Mouse (Mus musculus): Measurements from ENCODE around the gene Ank. TPM values are rescaled to one million over a fixed set of nuclear protein-coding genes. Genes with fewer than 3 reads are reported as not detected.

Gene Ank
- polyA plus RNA-seq, 1 experiment, result not detected

DNA sequence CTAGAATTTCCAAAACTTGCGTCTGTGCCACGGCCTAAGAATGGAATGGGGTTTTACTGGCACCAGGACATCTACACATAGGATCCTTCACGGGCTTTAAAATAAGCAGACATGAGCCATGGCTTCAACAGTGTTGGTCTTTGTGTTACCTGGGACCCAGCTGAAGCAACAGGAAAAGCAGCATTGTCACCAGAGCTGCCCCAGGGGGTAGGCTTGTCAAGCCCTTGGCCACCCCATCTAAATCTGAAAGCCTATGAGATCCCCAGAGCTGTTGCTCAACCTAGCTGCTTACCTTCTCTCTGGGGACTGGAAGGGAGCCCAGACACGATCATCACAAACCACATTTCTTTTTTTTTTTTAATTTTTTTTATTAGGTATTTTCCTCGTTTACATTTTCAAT lies 31.6 kb downstream of the Ank start:
- WGBS, result 83% methylated on average over 5 of the region's 5 CpGs
- TF ChIP-seq CTCF (IDR thresholded peaks at IDR 0.05; ENCODE audit: insufficient read depth, low read depth, low read length), result no peak
- TF ChIP-seq POLR2A (IDR thresholded peaks at IDR 0.05; ENCODE audit: insufficient read depth, low read depth, low read length), result no peak
- Histone ChIP-seq H3K4me3 (ENCODE audit: insufficient read depth, low read depth, low read length) (no peak overlapping the region), H3K4me1 (ENCODE audit: control insufficient read depth, insufficient read depth, low read length) (peaks cover 31% of the 10 kb centered on the region), H3K27ac (ENCODE audit: insufficient read depth, low read depth, low read length) (no peak overlapping the region)

DNA sequence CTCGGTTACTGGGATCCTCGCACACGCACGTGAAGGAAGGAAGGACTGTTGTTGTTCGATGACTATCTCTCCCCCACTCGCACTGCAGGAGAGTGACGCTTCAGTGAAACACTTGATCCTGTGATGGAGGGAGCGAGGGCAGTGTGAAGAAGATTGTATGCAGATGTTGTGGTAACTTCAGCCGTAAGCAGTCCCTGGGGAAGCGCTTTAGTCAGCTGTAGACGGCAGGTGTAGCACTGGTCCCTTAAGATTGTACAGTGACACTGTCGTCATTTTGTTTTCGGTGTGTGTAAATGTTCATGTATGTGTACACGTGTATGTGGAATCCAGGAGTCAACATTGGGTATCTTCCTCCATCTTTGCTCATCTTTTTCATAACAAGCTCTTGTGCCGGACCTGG lies 33.9 kb downstream of the Ank start:
- H3K4me1 ChIP-seq (ENCODE audit: control insufficient read depth, insufficient read depth, low read length), result peaks cover 28% of the 10 kb centered on the region
- no peak overlapping the region for H3K27ac ChIP-seq (ENCODE audit: insufficient read depth, low read depth, low read length)
- no peak overlapping the region for H3K4me3 ChIP-seq (ENCODE audit: insufficient read depth, low read depth, low read length)
- TF ChIP-seq POLR2A (IDR thresholded peaks at IDR 0.05; ENCODE audit: insufficient read depth, low read depth, low read length), result no peak
- TF ChIP-seq CTCF (IDR thresholded peaks at IDR 0.05; ENCODE audit: insufficient read depth, low read depth, low read length), result no peak
- WGBS, result 89% methylated on average over 15 of the region's 15 CpGs

DNA sequence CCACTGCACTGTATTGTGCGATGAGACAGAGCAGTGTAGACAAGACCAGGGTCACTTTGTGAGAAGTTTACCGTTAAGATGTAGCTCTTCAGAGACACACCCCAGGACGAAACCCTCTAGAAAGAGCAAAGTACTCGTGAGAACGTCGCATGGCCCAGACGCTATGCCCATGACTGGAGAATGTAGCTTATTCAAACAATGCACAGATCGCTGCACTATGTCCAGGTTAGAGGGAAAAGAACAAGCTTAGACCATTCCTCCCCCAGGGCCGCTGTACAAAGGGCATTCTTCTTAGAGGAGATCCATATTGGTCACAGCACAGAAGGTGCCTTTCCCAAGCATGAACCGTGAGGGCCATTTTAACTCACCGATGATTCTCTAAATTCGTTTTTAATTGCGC lies 35.9 kb downstream of the Ank start:
- peaks cover 26% of the 10 kb centered on the region for H3K4me1 ChIP-seq (ENCODE audit: control insufficient read depth, insufficient read depth, low read length)
- H3K27ac ChIP-seq (ENCODE audit: insufficient read depth, low read depth, low read length), result no peak overlapping the region
- TF ChIP-seq CTCF (IDR thresholded peaks at IDR 0.05; ENCODE audit: insufficient read depth, low read depth, low read length) (no peak), POLR2A (IDR thresholded peaks at IDR 0.05; ENCODE audit: insufficient read depth, low read depth, low read length) (no peak)
- WGBS, result 77% methylated on average over 13 of the region's 13 CpGs
- H3K4me3 ChIP-seq (ENCODE audit: insufficient read depth, low read depth, low read length), result no peak overlapping the region

DNA sequence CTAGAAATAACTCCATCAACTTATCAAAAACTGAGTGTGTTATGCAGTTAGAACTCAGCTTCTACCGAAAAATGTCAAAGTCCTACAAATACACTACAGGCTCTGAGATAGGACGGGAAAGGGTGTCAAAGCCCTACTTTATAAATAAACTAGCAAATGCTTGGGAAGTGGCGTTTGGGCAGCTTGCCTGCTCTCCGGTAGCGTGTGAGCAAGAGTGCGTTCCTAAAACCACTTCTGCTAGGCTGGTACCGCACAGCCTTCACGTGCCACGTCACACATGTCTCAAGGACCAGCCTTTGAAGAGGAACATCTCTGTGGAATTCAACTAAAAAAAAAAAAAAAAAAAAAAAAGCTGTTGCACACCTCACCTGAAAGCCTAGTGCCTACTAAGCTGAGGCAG lies 36.7 kb downstream of the Ank start:
- Histone ChIP-seq H3K4me1 (ENCODE audit: control insufficient read depth, insufficient read depth, low read length) (peaks cover 28% of the 10 kb centered on the region), H3K4me3 (ENCODE audit: insufficient read depth, low read depth, low read length) (no peak overlapping the region), H3K27ac (ENCODE audit: insufficient read depth, low read depth, low read length) (no peak overlapping the region)
- whole genome bisulfite sequencing, result 51% methylated on average over 9 of the region's 9 CpGs
- TF ChIP-seq POLR2A (IDR thresholded peaks at IDR 0.05; ENCODE audit: insufficient read depth, low read depth, low read length) (no peak), CTCF (IDR thresholded peaks at IDR 0.05; ENCODE audit: insufficient read depth, low read depth, low read length) (no peak)

DNA sequence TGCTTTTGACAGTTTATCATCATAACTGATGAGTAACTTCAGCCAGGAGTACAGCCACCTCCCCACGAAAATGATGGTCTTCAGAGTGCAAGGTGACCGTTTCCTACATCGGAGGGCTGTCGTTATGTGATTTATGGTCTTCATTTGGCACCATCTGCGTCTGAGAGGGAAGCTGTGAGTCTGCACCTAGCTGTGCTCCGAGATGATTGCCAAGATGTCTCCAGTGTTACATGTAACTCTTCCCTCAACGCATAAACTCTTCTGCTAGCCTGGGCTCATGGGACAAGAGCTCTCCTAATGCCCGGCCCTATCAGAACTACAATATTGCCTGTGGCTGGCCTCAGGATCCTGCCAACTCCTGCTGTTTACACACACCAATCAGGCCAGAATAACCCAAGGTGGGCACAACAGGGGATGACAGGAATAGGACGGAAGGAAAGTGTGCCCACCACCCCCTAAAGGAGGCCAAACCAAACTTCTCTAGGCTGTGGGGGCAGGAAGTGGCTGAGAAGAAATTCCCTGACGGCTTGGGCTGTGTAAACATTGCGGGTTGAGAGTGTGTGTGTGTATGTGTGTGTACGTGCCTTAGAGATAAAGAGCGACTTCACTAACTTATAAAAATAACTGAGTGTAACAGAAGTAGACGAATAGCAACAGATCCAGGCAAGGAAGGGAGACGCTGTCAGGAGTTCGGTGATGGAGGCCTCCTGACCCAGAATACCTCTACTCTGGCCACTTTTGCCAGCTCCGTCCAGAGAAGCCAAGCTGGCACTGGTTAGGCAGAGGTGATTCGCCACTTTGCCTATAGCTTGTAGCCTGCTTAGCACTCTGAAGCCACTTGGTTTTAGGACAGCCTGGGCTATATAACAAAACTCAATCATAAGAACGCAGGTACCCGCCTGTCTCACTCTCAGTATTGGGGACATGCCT lies 37.6 kb downstream of the Ank start:
- H3K4me3 ChIP-seq (ENCODE audit: insufficient read depth, low read depth, low read length), result no peak overlapping the region
- H3K4me1 ChIP-seq (ENCODE audit: control insufficient read depth, insufficient read depth, low read length), result peaks cover 29% of the 10 kb centered on the region
- TF ChIP-seq POLR2A (IDR thresholded peaks at IDR 0.05; ENCODE audit: insufficient read depth, low read depth, low read length) (no peak), CTCF (IDR thresholded peaks at IDR 0.05; ENCODE audit: insufficient read depth, low read depth, low read length) (no peak)
- H3K27ac ChIP-seq (ENCODE audit: insufficient read depth, low read depth, low read length), result no peak overlapping the region
- WGBS, result 84% methylated on average over 20 of the region's 20 CpGs

DNA sequence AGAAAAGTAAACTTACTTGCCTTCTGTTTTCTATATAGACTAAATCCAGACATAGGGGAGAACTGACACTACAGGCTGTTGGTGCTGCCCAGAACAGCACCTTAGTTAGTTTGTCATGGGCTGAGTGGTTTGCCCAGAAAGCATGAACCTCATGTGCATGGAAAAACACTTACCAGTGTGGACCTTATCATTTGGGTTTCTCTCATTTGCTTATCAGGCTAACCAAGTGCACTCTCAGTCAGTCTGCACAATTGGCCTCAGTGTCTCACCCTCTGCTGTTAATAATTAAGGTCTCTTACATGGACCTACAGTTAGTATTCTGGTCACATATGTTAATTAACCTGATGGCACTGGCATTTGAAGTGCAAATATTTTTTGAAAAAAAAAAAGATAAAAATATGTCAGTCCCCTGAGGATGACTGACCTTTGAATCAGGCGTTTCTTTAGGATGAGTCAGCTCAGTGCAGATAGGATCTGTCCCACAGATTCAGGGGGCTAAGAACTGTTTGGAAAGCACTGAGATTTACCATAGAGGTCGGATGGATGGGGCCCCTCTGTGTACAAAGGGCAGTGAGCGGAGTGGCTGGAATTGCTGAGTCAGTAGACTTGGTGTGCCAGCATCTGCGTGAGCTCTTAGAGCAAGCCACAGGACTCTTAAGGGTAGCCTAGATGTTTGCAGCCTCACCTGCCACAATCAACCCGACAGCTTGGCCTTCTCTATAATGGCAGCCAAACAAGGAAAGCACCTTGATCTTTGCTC lies 39.8 kb downstream of the Ank start:
- Histone ChIP-seq H3K27ac (ENCODE audit: insufficient read depth, low read depth, low read length) (no peak overlapping the region), H3K4me3 (ENCODE audit: insufficient read depth, low read depth, low read length) (no peak overlapping the region), H3K4me1 (ENCODE audit: control insufficient read depth, insufficient read depth, low read length) (peaks cover 26% of the 10 kb centered on the region)
- 67% methylated on average over 5 of the region's 5 CpGs for WGBS
- no peak for TF ChIP-seq CTCF (IDR thresholded peaks at IDR 0.05; ENCODE audit: insufficient read depth, low read depth, low read length)
- TF ChIP-seq POLR2A (IDR thresholded peaks at IDR 0.05; ENCODE audit: insufficient read depth, low read depth, low read length), result no peak

DNA sequence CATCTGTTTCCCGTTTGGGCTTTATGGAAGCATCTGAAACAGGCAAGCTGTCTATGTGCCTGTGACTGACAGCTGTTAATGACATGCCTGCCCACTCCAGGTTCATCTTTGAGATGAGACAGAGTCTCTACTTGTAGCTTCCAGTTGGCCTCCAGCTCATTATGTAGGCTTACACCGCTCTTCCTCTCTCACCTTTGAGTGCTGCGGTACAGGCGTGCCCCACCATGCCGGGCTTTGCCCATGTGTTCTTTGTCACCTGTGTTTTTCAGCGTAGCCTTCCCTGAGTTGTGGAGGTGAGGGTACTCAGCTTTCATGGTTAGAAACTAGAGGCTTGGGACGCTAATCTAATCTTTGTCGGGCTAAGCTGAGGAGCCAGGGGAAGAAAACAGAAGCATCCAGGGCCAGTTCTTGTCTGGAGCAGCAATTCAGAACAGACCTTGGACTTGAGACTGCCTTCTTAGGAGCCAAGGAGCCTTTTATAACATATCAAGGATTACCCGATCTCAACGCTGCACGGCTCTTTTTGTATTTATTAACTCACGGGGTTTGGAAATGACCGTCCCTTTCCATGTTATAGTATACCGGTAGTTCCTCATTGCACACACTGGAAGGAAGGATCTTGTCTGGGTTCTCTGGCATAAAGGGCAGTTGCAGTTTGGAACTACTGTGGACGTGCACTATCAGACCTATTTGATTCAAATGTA lies 40.6 kb downstream of the Ank start:
- Histone ChIP-seq H3K4me3 (ENCODE audit: insufficient read depth, low read depth, low read length) (no peak overlapping the region), H3K4me1 (ENCODE audit: control insufficient read depth, insufficient read depth, low read length) (peaks cover 28% of the 10 kb centered on the region), H3K27ac (ENCODE audit: insufficient read depth, low read depth, low read length) (no peak overlapping the region)
- no peak for TF ChIP-seq CTCF (IDR thresholded peaks at IDR 0.05; ENCODE audit: insufficient read depth, low read depth, low read length)
- no peak for TF ChIP-seq POLR2A (IDR thresholded peaks at IDR 0.05; ENCODE audit: insufficient read depth, low read depth, low read length)
- 92% methylated on average over 15 of the region's 15 CpGs for WGBS

DNA sequence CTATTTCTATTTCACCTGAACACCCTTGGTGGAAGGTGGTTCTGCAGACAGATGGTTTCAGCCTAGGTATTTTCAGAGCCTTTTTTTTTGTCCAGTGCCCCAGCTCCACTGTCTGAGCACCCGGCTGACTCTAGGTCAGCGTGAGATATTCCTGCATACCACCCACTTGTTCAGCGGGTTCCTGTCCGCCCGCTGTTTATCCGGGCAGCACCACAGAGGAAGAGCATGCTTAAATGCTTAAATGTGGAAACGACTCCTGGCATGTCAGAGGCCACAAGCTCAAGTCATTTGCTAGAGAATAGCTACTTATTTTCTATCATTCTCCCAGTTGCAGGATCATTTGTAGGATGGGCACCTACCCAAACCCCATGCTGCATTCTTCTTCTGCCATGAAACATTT lies 41.7 kb downstream of the Ank start:
- 38% methylated on average over 7 of the region's 7 CpGs for WGBS
- no peak overlapping the region for H3K27ac ChIP-seq (ENCODE audit: insufficient read depth, low read depth, low read length)
- no peak for TF ChIP-seq CTCF (IDR thresholded peaks at IDR 0.05; ENCODE audit: insufficient read depth, low read depth, low read length)
- no peak for TF ChIP-seq POLR2A (IDR thresholded peaks at IDR 0.05; ENCODE audit: insufficient read depth, low read depth, low read length)
- peaks cover 26% of the 10 kb centered on the region for H3K4me1 ChIP-seq (ENCODE audit: control insufficient read depth, insufficient read depth, low read length)
- H3K4me3 ChIP-seq (ENCODE audit: insufficient read depth, low read depth, low read length), result no peak overlapping the region

All from olfactory bulb, adult 2 months (tissue).